Mouse (Mus musculus): ENCODE results near the gene Celf5. TPM values are rescaled to one million over a fixed set of nuclear protein-coding genes. Genes with fewer than 3 reads are reported as not detected.

The Celf5 gene
- polyA plus RNA-seq (2015; fragmentation: Nextera tagmentation; extraction: Ambion mirVana) = 106 and 109 TPM in 2 replicates

DNA sequence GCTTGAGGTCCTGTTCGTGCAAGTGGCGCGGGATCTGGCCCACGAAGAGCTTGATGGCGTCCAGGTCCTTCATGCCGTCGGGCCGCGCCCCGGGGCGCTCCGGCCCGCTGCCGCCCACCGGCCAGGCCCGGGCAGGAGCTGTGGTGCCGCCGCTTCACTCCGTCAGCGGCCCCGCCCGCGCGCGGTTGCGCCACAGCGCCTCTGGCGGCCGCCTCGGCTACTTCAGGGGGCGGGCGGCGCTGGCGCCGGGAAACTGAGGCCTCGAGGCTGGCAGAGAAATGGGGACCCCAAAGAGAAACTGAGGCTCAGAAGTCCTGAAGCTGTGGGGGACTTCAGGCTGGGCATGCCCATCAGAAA is at the start of gene Celf5:
TSS of gene Celf5 (minus strand) at position 177 of the 357 bp plus-strand sequence.
- peak within 1 kb of the TSS; percentile 89 for H3K27ac ChIP-seq
- WGBS = 0% methylated on average over 36 of the region's 36 CpGs
- peak within 1 kb of the TSS; percentile 86 for H3K4me3 ChIP-seq
- ATAC-seq (replicated peaks) = peak; percentile 51
- peak within 1 kb of the TSS; percentile 77 for H3K4me2 ChIP-seq
- H3K27me3 ChIP-seq (replicated peaks) = no peaks in the 10 kb centered on the region
- H3K4me1 ChIP-seq = peaks cover 55% of the 10 kb centered on the region
- no peaks in the 10 kb centered on the region for H3K9me3 ChIP-seq
- H3K36me3 ChIP-seq (replicated peaks) = peaks cover 10% of the 10 kb centered on the region; the same call in 1 of the 2 replicates
- peak within 1 kb of the TSS; percentile 95 for H3K9ac ChIP-seq

DNA sequence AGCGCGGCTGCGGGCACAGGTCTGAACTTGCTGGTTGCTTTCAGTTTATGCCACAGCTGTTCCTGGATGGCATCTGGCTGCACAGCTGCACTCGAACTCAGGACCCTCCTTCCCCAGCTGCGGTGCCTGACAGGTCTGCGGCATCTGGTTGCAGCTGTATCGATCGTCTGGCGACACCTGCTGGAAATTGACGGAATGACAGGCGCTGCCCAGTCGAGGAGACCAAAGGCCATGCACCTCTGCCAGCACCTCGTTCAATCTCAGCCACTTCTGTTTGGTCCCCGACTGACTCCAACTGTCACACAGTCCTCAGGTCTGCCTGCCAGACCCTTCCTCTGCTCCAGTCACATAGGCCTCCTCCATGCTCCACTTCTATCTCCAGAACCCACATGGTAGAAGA is 44.3 kb upstream of the Celf5 start:
- WGBS = 16% methylated on average over 14 of the region's 14 CpGs
- no peak overlapping the region for H3K4me3 ChIP-seq
- H3K36me3 ChIP-seq (replicated peaks) = peaks cover 11% of the 10 kb centered on the region; the same call in 1 of the 2 replicates
- ATAC-seq (replicated peaks) = no peak
- H3K27ac ChIP-seq = no peak overlapping the region
- no peak overlapping the region for H3K4me2 ChIP-seq
- no peaks in the 10 kb centered on the region for H3K4me1 ChIP-seq
- no peaks in the 10 kb centered on the region for H3K9me3 ChIP-seq
- H3K27me3 ChIP-seq (replicated peaks) = no peaks in the 10 kb centered on the region
- H3K9ac ChIP-seq = no peak overlapping the region

DNA sequence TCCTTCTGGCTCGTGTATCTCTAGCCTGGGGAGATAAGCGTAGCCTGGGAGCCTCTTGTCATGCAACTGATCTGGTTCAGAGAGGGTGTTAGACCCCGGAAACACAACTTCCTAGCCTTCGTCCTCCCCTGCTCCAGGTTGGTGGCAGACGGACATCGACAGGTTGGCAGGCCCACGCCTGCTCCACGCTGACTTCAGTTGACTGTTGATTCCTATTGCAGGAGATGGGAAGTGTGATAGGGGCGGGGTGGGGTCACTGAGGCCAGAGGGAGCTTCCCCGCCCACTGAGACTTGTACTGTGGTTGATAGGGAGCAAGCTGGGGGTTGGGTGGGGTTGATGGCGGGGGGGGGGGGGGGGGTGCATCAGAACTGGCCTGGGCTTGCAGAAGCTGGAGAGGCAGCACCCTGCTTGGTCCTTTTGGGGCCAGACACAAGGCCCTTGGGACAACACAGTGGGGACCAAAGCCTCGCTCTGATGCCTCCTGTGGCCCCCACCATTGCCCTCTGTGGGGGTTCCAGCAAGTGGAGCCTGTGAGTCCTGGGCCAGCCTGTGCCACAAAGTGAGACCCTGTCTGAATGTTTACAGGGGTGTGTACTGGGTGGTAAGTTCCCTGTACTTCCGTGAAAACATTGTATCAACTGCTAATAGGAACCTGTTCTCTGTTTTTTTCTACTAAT is 42.6 kb upstream of the Celf5 start:
- H3K4me2 ChIP-seq = no peak overlapping the region
- H3K27ac ChIP-seq = no peak overlapping the region
- H3K27me3 ChIP-seq (replicated peaks) = no peaks in the 10 kb centered on the region
- H3K9me3 ChIP-seq = no peaks in the 10 kb centered on the region
- H3K4me3 ChIP-seq = no peak overlapping the region
- peaks cover 9% of the 10 kb centered on the region; the same call in 1 of the 2 replicates for H3K36me3 ChIP-seq (replicated peaks)
- ATAC-seq (replicated peaks) = no peak
- 70% methylated on average over 13 of the region's 13 CpGs for WGBS
- H3K9ac ChIP-seq = no peak overlapping the region
- no peaks in the 10 kb centered on the region for H3K4me1 ChIP-seq

DNA sequence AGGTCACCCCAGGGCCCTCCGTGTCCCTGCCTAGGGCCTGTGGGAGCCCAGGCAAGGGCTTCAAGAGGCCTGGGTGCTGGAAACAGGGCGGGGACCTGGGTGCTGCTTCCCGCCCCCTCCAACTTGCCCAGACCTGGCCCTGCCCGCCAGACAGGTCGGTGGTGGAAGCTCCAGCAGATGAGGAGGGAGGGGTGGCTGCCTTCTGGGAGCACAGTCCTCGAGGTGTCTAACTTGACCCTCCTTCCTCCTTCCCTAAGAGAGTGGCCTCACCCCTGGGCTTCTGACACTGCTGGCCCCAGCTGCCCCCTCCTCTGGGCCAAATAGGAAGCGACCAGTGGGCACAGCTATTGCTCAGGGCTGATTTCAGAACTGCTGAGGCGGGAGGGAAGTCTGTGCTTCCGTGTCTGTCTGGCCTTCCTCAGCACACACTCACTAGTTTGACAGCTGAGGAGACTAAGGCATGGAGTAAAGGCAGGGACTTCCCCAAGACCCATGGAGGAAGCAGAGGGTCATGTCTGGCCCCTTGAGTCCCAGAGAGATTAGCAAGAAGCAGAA is 41.6 kb upstream of the Celf5 start, which contains the start of gene Gna15:
TSS of gene Gna15 (minus strand) at position 175 of the 555 bp plus-strand sequence.
- Histone ChIP-seq H3K9me3 (no peaks in the 10 kb centered on the region), H3K4me2 (no peak within 1 kb of the TSS), H3K27me3 (replicated peaks) (no peaks in the 10 kb centered on the region), H3K4me1 (no peaks in the 10 kb centered on the region), H3K36me3 (replicated peaks) (no peaks in the 10 kb centered on the region; the same call in 1 of the 2 replicates), H3K4me3 (no peak within 1 kb of the TSS), H3K9ac (no peak within 1 kb of the TSS), H3K27ac (no peak within 1 kb of the TSS)
- WGBS = 27% methylated on average over 9 of the region's 9 CpGs
- no peak for ATAC-seq (replicated peaks)

DNA sequence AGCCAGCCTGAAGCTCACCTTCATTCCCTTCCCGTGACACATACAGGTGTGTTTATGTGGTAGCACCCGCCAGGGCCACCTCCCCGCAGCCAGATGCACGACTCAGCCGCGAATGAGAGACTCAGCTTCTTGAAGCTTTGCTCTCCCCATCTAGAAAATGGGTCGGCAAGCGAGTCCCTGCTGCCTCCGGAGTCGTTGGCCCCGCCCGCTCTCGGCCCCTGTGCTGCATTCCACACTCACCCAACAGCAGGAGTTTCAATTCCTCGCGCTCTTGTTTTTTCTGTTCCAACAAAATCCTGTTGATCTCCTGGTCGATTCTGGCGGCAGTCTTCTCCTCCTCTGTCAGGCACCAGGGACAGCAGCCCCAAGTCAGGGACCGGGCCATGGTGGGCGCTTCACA is 41.1 kb upstream of the Celf5 start:
- no peak overlapping the region for H3K27ac ChIP-seq
- ATAC-seq (replicated peaks) = no peak
- H3K36me3 ChIP-seq (replicated peaks) = no peaks in the 10 kb centered on the region
- H3K4me3 ChIP-seq = no peak overlapping the region
- WGBS = 24% methylated on average over 19 of the region's 19 CpGs
- no peak overlapping the region for H3K4me2 ChIP-seq
- no peaks in the 10 kb centered on the region for H3K9me3 ChIP-seq
- H3K27me3 ChIP-seq (replicated peaks) = no peaks in the 10 kb centered on the region
- H3K9ac ChIP-seq = no peak overlapping the region
- H3K4me1 ChIP-seq = no peaks in the 10 kb centered on the region

DNA sequence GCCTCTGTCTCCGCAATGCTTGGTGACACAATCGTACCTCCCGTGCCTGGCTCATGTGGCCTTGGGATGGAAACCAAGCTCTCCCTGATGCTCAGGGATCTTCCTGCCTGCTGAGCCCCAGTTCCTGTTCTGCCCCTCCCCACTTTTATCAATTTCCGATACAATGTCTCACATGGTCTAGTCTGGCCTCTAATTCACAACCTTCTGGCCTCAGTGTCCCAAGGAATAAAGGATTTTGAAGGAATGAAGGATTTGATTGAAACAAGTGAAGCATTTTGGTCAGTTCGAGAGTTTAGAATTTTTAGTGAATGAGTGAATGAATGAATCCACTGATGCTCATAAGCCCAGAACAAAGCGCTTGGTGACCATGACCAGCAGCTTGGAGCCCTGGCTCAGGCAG is 40.6 kb upstream of the Celf5 start:
- no peak for ATAC-seq (replicated peaks)
- H3K9ac ChIP-seq = no peak overlapping the region
- 71% methylated on average over 6 of the region's 6 CpGs for WGBS
- no peaks in the 10 kb centered on the region for H3K4me1 ChIP-seq
- H3K36me3 ChIP-seq (replicated peaks) = no peaks in the 10 kb centered on the region
- H3K27ac ChIP-seq = no peak overlapping the region
- no peak overlapping the region for H3K4me3 ChIP-seq
- no peak overlapping the region for H3K4me2 ChIP-seq
- H3K9me3 ChIP-seq = no peaks in the 10 kb centered on the region
- H3K27me3 ChIP-seq (replicated peaks) = no peaks in the 10 kb centered on the region

DNA sequence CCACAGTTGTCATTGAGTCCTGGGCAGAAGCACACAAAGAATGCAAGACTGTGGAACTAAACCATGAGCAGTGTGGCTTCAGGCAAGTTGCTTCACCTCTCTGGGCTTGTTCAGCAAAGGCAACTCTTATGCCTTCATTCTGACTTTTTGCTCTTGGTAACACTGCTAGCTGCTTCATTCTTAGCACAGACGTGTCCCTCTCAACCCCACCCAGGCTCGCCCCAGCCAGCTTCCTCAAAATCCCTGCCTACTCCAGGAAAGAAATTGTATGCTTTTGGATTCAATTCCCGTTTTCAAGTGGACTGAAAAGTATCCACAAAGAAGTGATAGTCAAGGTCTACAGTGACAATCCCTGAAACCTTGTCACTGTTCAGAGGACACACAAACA is 37.5 kb upstream of the Celf5 start:
- Histone ChIP-seq H3K27me3 (replicated peaks) (0 out of 2 replicates have a peak, but pooled peaks cover 4% of the 10 kb centered on the region), H3K4me2 (no peak overlapping the region), H3K9ac (no peak overlapping the region), H3K36me3 (replicated peaks) (no peaks in the 10 kb centered on the region), H3K4me1 (no peaks in the 10 kb centered on the region), H3K9me3 (no peaks in the 10 kb centered on the region), H3K4me3 (no peak overlapping the region), H3K27ac (no peak overlapping the region)
- ATAC-seq (replicated peaks) = no peak
- 70% methylated on average over 3 of the region's 3 CpGs for WGBS

DNA sequence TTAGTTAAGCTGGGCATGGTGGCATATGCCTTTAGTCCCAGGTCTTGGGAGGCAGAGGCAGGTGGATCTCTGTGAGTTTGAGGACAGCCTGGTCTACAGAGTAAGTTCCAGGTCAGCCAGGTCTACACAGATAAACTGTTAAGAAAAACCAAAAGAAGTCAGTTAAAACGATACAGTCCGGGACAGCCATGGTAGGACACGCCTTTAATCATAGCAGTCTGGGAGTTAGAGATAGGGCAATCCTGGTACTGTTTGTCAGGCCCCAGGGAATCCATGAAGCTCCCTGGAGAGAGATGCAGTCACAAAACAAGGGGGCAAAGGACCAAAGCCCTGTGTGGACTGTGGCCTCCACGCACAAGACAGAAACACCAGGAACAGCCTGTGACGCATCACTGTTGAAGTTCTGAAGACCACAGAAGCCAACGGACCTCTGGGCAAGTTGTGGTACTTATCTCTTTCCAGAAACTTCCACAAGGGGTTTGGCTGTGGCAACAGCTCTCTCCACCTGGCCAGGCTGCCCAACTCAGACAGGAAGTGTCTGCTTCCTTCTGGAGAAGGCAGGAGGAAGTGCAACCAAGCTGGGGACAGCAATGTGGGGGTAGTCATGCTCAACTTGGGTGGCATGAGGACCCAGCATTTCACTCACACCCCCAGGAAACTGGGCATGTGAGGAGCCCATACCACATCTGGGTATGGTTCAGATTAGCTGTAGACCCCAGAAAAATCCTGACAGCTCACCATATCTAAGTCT is 36.9 kb upstream of the Celf5 start:
- Histone ChIP-seq H3K27ac (no peak overlapping the region), H3K9me3 (no peaks in the 10 kb centered on the region), H3K36me3 (replicated peaks) (no peaks in the 10 kb centered on the region), H3K4me3 (no peak overlapping the region), H3K27me3 (replicated peaks) (0 out of 2 replicates have a peak, but pooled peaks cover 4% of the 10 kb centered on the region), H3K9ac (no peak overlapping the region), H3K4me2 (no peak overlapping the region), H3K4me1 (no peaks in the 10 kb centered on the region)
- no peak for ATAC-seq (replicated peaks)
- 91% methylated on average over 6 of the region's 6 CpGs for WGBS

DNA sequence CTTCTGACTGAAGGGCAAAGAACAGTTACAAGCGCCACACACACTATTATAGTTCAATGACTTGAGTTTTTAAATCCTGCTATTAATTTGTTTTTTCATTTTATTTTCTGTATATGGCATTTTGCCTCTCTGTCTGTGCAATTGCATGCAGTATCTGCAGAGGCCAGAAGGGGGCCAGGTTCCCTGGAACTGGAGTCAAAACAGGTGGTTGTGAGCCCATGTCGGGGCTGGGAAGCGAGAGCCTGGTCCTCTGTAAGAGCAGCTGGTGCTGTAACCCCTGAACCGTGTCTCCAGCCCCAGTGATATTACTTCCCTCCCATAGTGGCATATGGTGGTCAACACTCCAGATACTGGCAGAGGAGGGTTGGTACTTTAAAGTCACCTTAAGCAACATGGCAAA is 36.0 kb upstream of the Celf5 start:
- H3K4me1 ChIP-seq = no peaks in the 10 kb centered on the region
- no peak overlapping the region for H3K9ac ChIP-seq
- H3K27me3 ChIP-seq (replicated peaks) = 0 out of 2 replicates have a peak, but pooled peaks cover 4% of the 10 kb centered on the region
- H3K4me2 ChIP-seq = no peak overlapping the region
- no peak overlapping the region for H3K27ac ChIP-seq
- no peak for ATAC-seq (replicated peaks)
- WGBS = 15% methylated on average over 4 of the region's 4 CpGs
- no peak overlapping the region for H3K4me3 ChIP-seq
- H3K9me3 ChIP-seq = no peaks in the 10 kb centered on the region
- H3K36me3 ChIP-seq (replicated peaks) = no peaks in the 10 kb centered on the region

DNA sequence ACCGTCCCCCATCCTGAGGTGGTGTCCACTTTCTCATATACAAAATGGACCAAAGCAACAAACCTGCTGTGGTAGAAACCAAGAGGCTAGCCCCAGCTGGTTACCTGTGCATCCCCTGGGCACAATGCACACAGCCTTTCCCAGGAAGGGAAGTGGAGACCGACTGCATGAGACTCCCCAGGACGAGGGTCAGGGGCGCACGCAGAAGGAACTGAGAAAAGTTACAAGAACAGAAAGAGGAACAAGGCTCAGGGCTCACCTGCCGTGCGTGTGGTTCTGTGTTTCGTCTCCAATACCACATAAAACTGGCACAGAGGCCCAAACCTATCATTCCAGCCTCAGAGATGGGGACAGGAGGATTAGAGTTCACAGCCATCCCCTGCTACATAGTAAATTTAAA is 34.7 kb upstream of the Celf5 start:
- WGBS = 77% methylated on average over 8 of the region's 8 CpGs
- Histone ChIP-seq H3K4me1 (no peaks in the 10 kb centered on the region), H3K27me3 (replicated peaks) (peaks cover 4% of the 10 kb centered on the region; the same call in 1 of the 2 replicates), H3K4me2 (no peak overlapping the region), H3K27ac (no peak overlapping the region), H3K36me3 (replicated peaks) (no peaks in the 10 kb centered on the region), H3K9ac (no peak overlapping the region), H3K9me3 (no peaks in the 10 kb centered on the region), H3K4me3 (no peak overlapping the region)
- ATAC-seq (replicated peaks) = no peak

DNA sequence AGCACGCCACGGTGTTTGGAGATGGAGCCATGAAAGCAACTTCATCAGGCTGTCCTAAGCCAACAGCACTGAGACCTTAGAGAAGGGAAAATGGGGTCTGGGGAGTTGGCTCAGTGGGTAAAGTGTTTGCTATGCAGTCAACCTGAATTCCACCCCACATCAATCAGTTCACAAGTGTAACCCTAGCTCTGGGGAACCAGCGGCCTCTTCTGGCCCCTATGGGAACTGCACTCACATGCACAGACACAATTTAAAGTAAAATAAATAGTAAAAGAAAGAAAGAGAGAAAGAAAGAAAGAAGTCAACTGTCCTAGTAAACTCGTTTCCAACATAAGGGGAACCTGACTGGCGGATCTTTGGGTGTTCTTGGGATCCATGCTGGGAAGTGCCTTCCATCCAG is 31.3 kb upstream of the Celf5 start:
- Histone ChIP-seq H3K9me3 (no peaks in the 10 kb centered on the region), H3K4me1 (no peaks in the 10 kb centered on the region), H3K4me2 (no peak overlapping the region), H3K36me3 (replicated peaks) (no peaks in the 10 kb centered on the region), H3K27ac (no peak overlapping the region), H3K9ac (no peak overlapping the region), H3K4me3 (no peak overlapping the region), H3K27me3 (replicated peaks) (peaks cover 4% of the 10 kb centered on the region; the same call in 1 of the 2 replicates)
- no peak for ATAC-seq (replicated peaks)
- 86% methylated on average over 5 of the region's 5 CpGs for WGBS

DNA sequence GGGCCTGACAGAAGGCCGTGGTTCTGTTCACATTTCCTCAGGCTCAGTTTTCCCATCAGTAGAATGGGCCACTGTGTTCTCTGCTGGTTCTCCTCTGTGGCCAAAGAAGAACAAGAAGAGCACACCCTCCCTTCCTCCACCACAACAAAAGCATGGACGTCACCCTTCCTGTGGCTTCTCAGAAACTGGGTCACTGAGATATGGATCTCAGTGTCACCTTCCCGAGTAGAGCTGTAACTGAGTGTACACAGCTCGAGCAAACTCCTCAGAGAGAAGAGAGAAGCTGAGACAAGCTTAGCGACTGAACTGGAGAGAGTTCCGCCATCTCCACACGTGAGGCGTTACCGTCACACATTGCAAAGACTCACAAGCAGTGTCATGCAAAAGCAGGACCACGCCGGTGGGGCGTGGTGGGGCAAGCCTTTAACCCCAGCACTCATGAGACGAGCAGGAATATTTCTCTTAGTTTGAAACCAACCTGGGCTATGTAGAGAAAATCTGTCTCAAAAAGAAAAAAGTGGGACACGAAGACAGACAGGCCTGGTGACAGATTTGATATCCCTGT is 27.8 kb upstream of the Celf5 start:
- no peaks in the 10 kb centered on the region for H3K36me3 ChIP-seq (replicated peaks)

More for the DNA sequence above, 27.8 kb upstream of the Celf5 start:
- H3K4me2 ChIP-seq = no peak overlapping the region
- ATAC-seq (replicated peaks) = no peak
- H3K4me1 ChIP-seq = no peaks in the 10 kb centered on the region
- no peaks in the 10 kb centered on the region; the same call in 1 of the 2 replicates for H3K27me3 ChIP-seq (replicated peaks)
- H3K9me3 ChIP-seq = no peaks in the 10 kb centered on the region
- H3K4me3 ChIP-seq = no peak overlapping the region
- H3K27ac ChIP-seq = no peak overlapping the region
- 80% methylated on average over 14 of the region's 14 CpGs for WGBS
- no peak overlapping the region for H3K9ac ChIP-seq

Data from midbrain, embryonic 15.5 days (tissue).